In genomic region chr6:72359343-72359742, GRCm38 (mm10) we compare ENCODE assay signal across 26 mouse cellular contexts. TPM values are rescaled to one million over a fixed set of nuclear protein-coding genes. Genes with fewer than 3 reads are reported as not detected.
DNase-seq lines count a peak whose midpoint lies in the region; ATAC-seq and TF ChIP-seq lines count a peak whose summit lies in the region.
"Had no signal": no experiment of that assay in that cellular context is flagged by ENCODE, and none has a peak within 500 bp of the region (broad histone marks: within the 10 kb centered on the region; RNA-seq: fewer than 3 reads in every experiment).

No protein-coding gene starts in this region.

- 0 out of 2 replicates have a peak overlapping the region, but pooled peaks have one; percentile 7 for H3K9ac ChIP-seq in liver, postnatal 0 days (replicated peaks)
- H3K9ac ChIP-seq: embryonic facial prominence, embryonic 12.5 days; embryonic facial prominence, embryonic 15.5 days; forebrain, postnatal 0 days; heart, embryonic 12.5 days; heart, embryonic 15.5 days; hindbrain, embryonic 14.5 days had no signal

- no peak for ATAC-seq in liver, postnatal 0 days
- ATAC-seq: activated CD4-positive, CD25-positive, alpha-beta regulatory T cell, adult 4 months; CD4-positive, CD25-positive, alpha-beta regulatory T cell, adult 4 months; forebrain, embryonic 14.5 days; forebrain, postnatal 0 days; hindbrain, postnatal 0 days; inflammation-experienced regulatory T-cells, adult 6 months had no signal

- intact Hi-C loops in heart, postnatal 25 days (cut with DNase I): no loop called here

- H3K4me2 ChIP-seq in liver, postnatal 0 days (ENCODE audit: low read depth, low read length): no peak overlapping the region
- no peak overlapping the region for H3K4me2 ChIP-seq in myocyte (ENCODE audit: low read depth)
- H3K4me2 ChIP-seq: embryonic facial prominence, embryonic 12.5 days; embryonic facial prominence, embryonic 15.5 days; heart, embryonic 12.5 days; heart, embryonic 15.5 days; hindbrain, embryonic 14.5 days had no signal

- peak overlapping the region; percentile 55; the same call in 1 of the 2 replicates for H3K27ac ChIP-seq in liver, postnatal 0 days (ENCODE audit: low read depth)
- H3K27ac ChIP-seq: embryonic facial prominence, embryonic 12.5 days; embryonic facial prominence, embryonic 15.5 days; gastrocnemius, adult 2 months; heart, embryonic 15.5 days; hindbrain, embryonic 14.5 days; hindbrain, postnatal 0 days had no signal

- peak; percentile 87 for DNase-seq in heart, adult 11 months
- DNase-seq in heart, postnatal 25 days (ENCODE audit: low spot score): no peak
- no peak for DNase-seq in liver, postnatal 0 days
- no peak for DNase-seq in liver
- no peak for DNase-seq in B cell, adult 2 months
- DNase-seq: adrenal gland, adult 8-10 months; adrenal gland, postnatal 25 days; cerebellum, adult 8-10 months; cerebellum, postnatal 14 days; forebrain, postnatal 0 days; gastrocnemius, adult 2 months; gastrocnemius, postnatal 14 days; heart, adult 18-20 months; heart, postnatal 4 days had no signal

- H3K79me2 ChIP-seq in myocyte (ENCODE audit: control insufficient read depth, insufficient read depth): peaks cover 14% of the 10 kb centered on the region

- peaks cover 41% of the 10 kb centered on the region for H3K36me3 ChIP-seq in liver, postnatal 0 days (replicated peaks; ENCODE audit: insufficient read depth, low read length)
- peaks cover 8% of the 10 kb centered on the region for H3K36me3 ChIP-seq in myocyte (ENCODE audit: control insufficient read depth, insufficient read depth)

- no peak overlapping the region for H3K4me3 ChIP-seq in liver, postnatal 0 days (ENCODE audit: low read depth, low read length)
- no peak overlapping the region for H3K4me3 ChIP-seq in myocyte
- H3K4me3 ChIP-seq: embryonic facial prominence, embryonic 12.5 days; embryonic facial prominence, embryonic 15.5 days; gastrocnemius, adult 2 months; heart, embryonic 12.5 days; heart, embryonic 15.5 days had no signal

- H3K9me3 ChIP-seq in liver, postnatal 0 days (ENCODE audit: low read length): no peaks in the 10 kb centered on the region
- H3K9me3 ChIP-seq: embryonic facial prominence, embryonic 12.5 days; embryonic facial prominence, embryonic 15.5 days; heart, embryonic 12.5 days; heart, embryonic 15.5 days had no signal

- TF ChIP-seq EP300 in liver, postnatal 0 days (IDR thresholded peaks at IDR 0.05; ENCODE audit: low read depth): no peak

- 64% methylated on average over 2 of the region's 2 CpGs for WGBS in liver, postnatal 0 days (ENCODE audit: insufficient replicate concordance)

- TF ChIP-seq CTCF in liver, postnatal 0 days (IDR thresholded peaks at IDR 0.05; ENCODE audit: low read depth): no peak

- peaks cover 7% of the 10 kb centered on the region for H3K27me3 ChIP-seq in liver, postnatal 0 days (ENCODE audit: insufficient read depth, low read length)
- H3K27me3 ChIP-seq in myocyte (ENCODE audit: control insufficient read depth, insufficient read depth, insufficient read length): no peaks in the 10 kb centered on the region
- H3K27me3 ChIP-seq: embryonic facial prominence, embryonic 12.5 days; embryonic facial prominence, embryonic 15.5 days; heart, embryonic 12.5 days; heart, embryonic 15.5 days had no signal

- no peak overlapping the region for H3ac ChIP-seq in myocyte (ENCODE audit: control insufficient read depth, insufficient read length)

- peaks cover 47% of the 10 kb centered on the region for H3K4me1 ChIP-seq in liver, postnatal 0 days (ENCODE audit: insufficient read depth)

- no peak for TF ChIP-seq POLR2A in myocyte (IDR thresholded peaks at IDR 0.05; ENCODE audit: insufficient read length, low read depth)

TF ChIP-seq in myocyte, 11 proteins besides CTCF, POLR2A, EP300 and RAD21:
- TF ChIP-seq TCF12 (IDR thresholded peaks at IDR 0.05; ENCODE audit: insufficient read depth, poor library complexity, severe bottlenecking): no peak
- TF ChIP-seq POLR2AphosphoS2 (IDR thresholded peaks at IDR 0.05; ENCODE audit: insufficient read length, low read depth): peak; percentile 43

RNA-seq across cellular contexts. Expression of gene Tmem150a, which starts 4.1 kb away (rescaled TPM):
- 10 to 100 TPM; 18.0 to 21.1 TPM for total RNA-seq in heart, postnatal 25 days (2021)
- polyA plus RNA-seq in liver, postnatal 0 days (2015; fragmentation: Nextera tagmentation; extraction: Ambion mirVana): 92.3 and 113 TPM in 2 replicates
- polyA plus RNA-seq in myocyte (2012; fragmentation: generic; extraction: Trizol): 26.7 TPM
- total RNA-seq: common myeloid progenitor, adult 5-6 weeks had no signal

RNA-seq across cellular contexts. Expression of gene Rnf181, which starts 7.4 kb away (rescaled TPM):
- 10 to 100 TPM; 33.9 to 41.2 TPM for total RNA-seq in heart, postnatal 25 days (2021)
- 61.0 and 63.2 TPM in 2 replicates for polyA plus RNA-seq in liver, postnatal 0 days (2015; fragmentation: Nextera tagmentation; extraction: Ambion mirVana)
- polyA plus RNA-seq in myocyte (2012; fragmentation: generic; extraction: Trizol): 169 TPM

RNA-seq across cellular contexts. Expression of gene 0610030E20Rik, which starts 12.2 kb away (rescaled TPM):
- total RNA-seq in heart, postnatal 25 days (2021): 10 to 100 TPM in 1 of 2 experiments, 1 to 10 TPM in 1; 9.4 to 10.1 TPM
- 13.0 and 13.3 TPM in 2 replicates for polyA plus RNA-seq in liver, postnatal 0 days (2015; fragmentation: Nextera tagmentation; extraction: Ambion mirVana)
- polyA plus RNA-seq in myocyte (2012; fragmentation: generic; extraction: Trizol): 8.0 TPM

RNA-seq across cellular contexts. Expression of gene Usp39, which starts 14.4 kb away (rescaled TPM):
- total RNA-seq in heart, postnatal 25 days (2021): 10 to 100 TPM; 15.7 to 16.6 TPM
- 21.1 and 21.7 TPM in 2 replicates for polyA plus RNA-seq in liver, postnatal 0 days (2015; fragmentation: Nextera tagmentation; extraction: Ambion mirVana)
- 55.4 TPM for polyA plus RNA-seq in myocyte (2012; fragmentation: generic; extraction: Trizol)

RNA-seq across cellular contexts. Expression of gene Vamp5, which starts 20.9 kb away (rescaled TPM):
- 10 to 100 TPM; 56.3 to 59.6 TPM for total RNA-seq in heart, postnatal 25 days (2021)
- polyA plus RNA-seq in liver, postnatal 0 days (2015; fragmentation: Nextera tagmentation; extraction: Ambion mirVana): 50.8 and 53.1 TPM in 2 replicates
- polyA plus RNA-seq in myocyte (2012; fragmentation: generic; extraction: Trizol): 544 TPM
